Mouse (Mus musculus) stomach, embryonic 16.5 days (tissue): Measurements from ENCODE around the gene Phf24. TPM values are rescaled to one million over a fixed set of nuclear protein-coding genes. Genes with fewer than 3 reads are reported as not detected.
"Not testable (repeated sequence)": the region's sequence is repeated elsewhere in the genome, so short reads cannot be mapped to it uniquely, and the experiment has no call there.

Experiments used
- ATAC-seq: fragments of 200-750 bp; cut with Nextera tagmentation; 2 replicates; pipeline ENCODE4 v1.8.0; 2017; ENCODE audit warnings: moderate number of reproducible peaks, moderate TSS enrichment; ENCODE audit not compliant: insufficient read depth, low FRiP score
- H3K27ac ChIP-seq: fragments of 300-500 bp; sonication (generic); 2 replicates; pipeline ENCODE4 v1.5.1; 2014; ENCODE audit warnings: low read length
- H3K27me3 ChIP-seq: fragments of 300-500 bp; sonication (generic); 2 replicates; pipeline ENCODE4 v1.6.1; 2014; ENCODE audit warnings: low read length, control low read depth, mixed read lengths; ENCODE audit not compliant: control insufficient read depth, insufficient read depth
- H3K36me3 ChIP-seq: fragments of 300-500 bp; sonication (generic); 2 replicates; pipeline ENCODE4 v1.6.1; 2014; ENCODE audit warnings: low read length; ENCODE audit not compliant: control insufficient read depth, insufficient read depth
- H3K4me1 ChIP-seq: fragments of 300-500 bp; sonication (generic); 2 replicates; pipeline ENCODE4 v1.6.1; 2014; ENCODE audit warnings: low read length, control low read depth, mixed read lengths; ENCODE audit not compliant: control insufficient read depth, insufficient read depth
- H3K4me2 ChIP-seq: fragments of 300-500 bp; sonication (generic); 2 replicates; pipeline ENCODE4 v1.6.1; 2014; ENCODE audit warnings: low read depth, low read length, mixed read lengths
- H3K4me3 ChIP-seq: fragments of 300-500 bp; sonication (generic); replicated peaks from 2 replicates; pipeline ENCODE4 v1.5.1; 2014; ENCODE audit warnings: mild to moderate bottlenecking, low read length
- H3K9ac ChIP-seq: fragments of 300-500 bp; sonication (generic); 2 replicates; pipeline ENCODE4 v1.6.1; 2014; ENCODE audit warnings: low read length
- H3K9me3 ChIP-seq: fragments of 300-500 bp; sonication (generic); replicated peaks from 2 replicates; pipeline ENCODE4 v1.6.1; 2016; ENCODE audit warnings: low read length, control low read depth; ENCODE audit not compliant: control insufficient read depth
- WGBS: fragments of 180-500 bp; shearing (Covaris S2); extraction: QIAGEN DNeasy Blood & Tissue Kit; methylation state at CpG from one replicate; pipeline ENCODE4 v1.1.7; 2014; 5-methylcytosine and 5-hydroxymethylcytosine counted together
- polyA plus RNA-seq: library from polyadenylated mRNA; unstranded; fragments of >200 nt; fragmentation: Nextera tagmentation; extraction: Ambion mirVana; gene quantifications from 2 replicates; pipeline ENCODE4 v1.2.1, GENCODE M21; 2015

Phf24 gene
- polyA plus RNA-seq, 1 experiment from 2014 or later: 2.2 TPM

GRCm38 (mm10) chr4:42980467-42980866 lies 64.0 kb downstream of the Phf24 start:
- not testable (repeated sequence) for H3K27me3 ChIP-seq, H3K9ac ChIP-seq, H3K4me2 ChIP-seq, H3K4me3 ChIP-seq, H3K9me3 ChIP-seq, H3K27ac ChIP-seq, H3K4me1 ChIP-seq, ATAC-seq
- 86% methylated on average over 7 of the region's 8 CpGs for WGBS
- H3K36me3 ChIP-seq: peaks cover 26% of the 10 kb centered on the region

GRCm38 (mm10) chr4:42988296-42988695 lies 71.8 kb downstream of the Phf24 start:
- no peak overlapping the region for H3K27ac ChIP-seq
- H3K4me2 ChIP-seq: no peak overlapping the region
- H3K9ac ChIP-seq: no peak overlapping the region
- 76% methylated on average over 1 of the region's 1 CpGs for WGBS
- H3K4me1 ChIP-seq: no peaks in the 10 kb centered on the region
- no peaks in the 10 kb centered on the region for H3K9me3 ChIP-seq
- ATAC-seq: no peak
- peaks cover 52% of the 10 kb centered on the region for H3K36me3 ChIP-seq
- H3K27me3 ChIP-seq: no peaks in the 10 kb centered on the region
- H3K4me3 ChIP-seq: no peak overlapping the region

Other genes starting within 250 kb of the Phf24 start
- gene 4930578G10Rik, start 181.1 kb upstream of the Phf24 start, polyA plus RNA-seq: 0.23 TPM in 1 of 2 replicates, not detected in the other
- gene Ccl19, start 160.1 kb upstream of the Phf24 start, polyA plus RNA-seq: not detected in 2 replicates
- 36.3 and 43.0 TPM in 2 replicates for gene Ccl21a, start 142.7 kb upstream of the Phf24 start, polyA plus RNA-seq
- 0.04 TPM in 1 of 2 replicates, not detected in the other for gene Fam205a1, start 62.8 kb upstream of the Phf24 start, polyA plus RNA-seq
- 0.07 and 0.15 TPM in 2 replicates for gene Gm12394, start 59.9 kb upstream of the Phf24 start, polyA plus RNA-seq
- gene Fam205c, start 42.4 kb upstream of the Phf24 start, polyA plus RNA-seq: 0.46 and 0.52 TPM in 2 replicates
- 10.2 and 11.3 TPM in 2 replicates for gene Dnajb5, start 33.2 kb downstream of the Phf24 start, polyA plus RNA-seq
- 0.39 and 1.8 TPM in 2 replicates for gene 1700022I11Rik, start 52.9 kb downstream of the Phf24 start, polyA plus RNA-seq
- gene Vcp, start 83.8 kb downstream of the Phf24 start, polyA plus RNA-seq: 480 and 497 TPM in 2 replicates
- gene Fancg, start 93.8 kb downstream of the Phf24 start, polyA plus RNA-seq: 16.5 and 17.5 TPM in 2 replicates
- 22.9 and 24.7 TPM in 2 replicates for gene Pigo, start 109.2 kb downstream of the Phf24 start, polyA plus RNA-seq
- 263 and 272 TPM in 2 replicates for gene Stoml2, start 115.0 kb downstream of the Phf24 start, polyA plus RNA-seq
- 12.9 and 13.5 TPM in 2 replicates for gene Fam214b, start 129.6 kb downstream of the Phf24 start, polyA plus RNA-seq
- gene Unc13b, start 142.3 kb downstream of the Phf24 start, polyA plus RNA-seq: 7.4 and 8.3 TPM in 2 replicates